Mouse (Mus musculus) heart, postnatal 0 days (tissue): ENCODE data around the gene Prrc2c.

ENCODE experiments used
- CTCF ChIP-seq: IDR thresholded peaks from 2 replicates; pipeline ENCODE4 v1.5.1; 2016; ENCODE audit warnings: antibody characterized with exemption, control low read depth, low read depth
- EP300 ChIP-seq: IDR thresholded peaks from 2 replicates; pipeline ENCODE4 v1.6.1; 2016; ENCODE audit warnings: antibody characterized with exemption, low read depth

GRCm38 (mm10) chr1:162738472-162738871 lies 1.9 kb downstream of the Prrc2c start:
- TF ChIP-seq CTCF, result no peak
- no peak for TF ChIP-seq EP300
